Mouse (Mus musculus): ENCODE measurements around the gene Ccdc92b.
"Not testable (repeated sequence)": the region's sequence is repeated elsewhere in the genome, so short reads cannot be mapped to it uniquely, and the experiment has no call there.

The Ccdc92b gene

GRCm38 (mm10) chr11:74619201-74619955 is at the start of gene Ccdc92b:
Gene Ccdc92b, plus strand, starts transcription at chr11:74619605.
- in situ Hi-C loops (cut with MboI; ENCODE audit: unreplicated experiment in 2 of 2): no loop called here

- in situ Hi-C loops (cut with MboI; ENCODE audit: unreplicated experiment in 2 of 2): no loop called here
Observed at GRCm38 (mm10) chr11:74569735-74570134, 49.7 kb upstream of the Ccdc92b start.

- in situ Hi-C loops (cut with MboI; ENCODE audit: unreplicated experiment in 2 of 2): no loop called here
Observed at GRCm38 (mm10) chr11:74572459-74573061, 46.8 kb upstream of the Ccdc92b start.

GRCm38 (mm10) chr11:74574768-74575434 is 44.5 kb upstream of the Ccdc92b start:
- in situ Hi-C loops (cut with MboI; ENCODE audit: unreplicated experiment in 2 of 2): no loop called here

- in situ Hi-C loops (cut with MboI; ENCODE audit: unreplicated experiment in 2 of 2): no loop called here
Observed at GRCm38 (mm10) chr11:74575940-74576339, 43.5 kb upstream of the Ccdc92b start.

- in situ Hi-C loops (cut with MboI; ENCODE audit: unreplicated experiment in 2 of 2): no loop called here
Observed at GRCm38 (mm10) chr11:74577068-74577467, 42.3 kb upstream of the Ccdc92b start.

- in situ Hi-C loops (cut with MboI; ENCODE audit: unreplicated experiment in 2 of 2): not testable (repeated sequence)
Observed at GRCm38 (mm10) chr11:74581333-74581732, 38.1 kb upstream of the Ccdc92b start.

- in situ Hi-C loops (cut with MboI; ENCODE audit: unreplicated experiment in 2 of 2): no loop called here
Observed at GRCm38 (mm10) chr11:74582464-74582863, 36.9 kb upstream of the Ccdc92b start.

- in situ Hi-C loops (cut with MboI; ENCODE audit: unreplicated experiment in 2 of 2): no loop called here
Observed at GRCm38 (mm10) chr11:74583824-74584349, 35.5 kb upstream of the Ccdc92b start.

GRCm38 (mm10) chr11:74584946-74585723 is 34.3 kb upstream of the Ccdc92b start:
- in situ Hi-C loops (cut with MboI; ENCODE audit: unreplicated experiment in 2 of 2): no loop called here

GRCm38 (mm10) chr11:74586401-74586800 is 33.0 kb upstream of the Ccdc92b start:
- in situ Hi-C loops (cut with MboI; ENCODE audit: unreplicated experiment in 2 of 2): no loop called here

GRCm38 (mm10) chr11:74589401-74590238 is 29.8 kb upstream of the Ccdc92b start:
- in situ Hi-C loops (cut with MboI; ENCODE audit: unreplicated experiment in 2 of 2): no loop called here

GRCm38 (mm10) chr11:74590239-74590596 is 29.2 kb upstream of the Ccdc92b start:
- in situ Hi-C loops (cut with MboI; ENCODE audit: unreplicated experiment in 2 of 2): no loop called here

- in situ Hi-C loops (cut with MboI; ENCODE audit: unreplicated experiment in 2 of 2): no loop called here
Observed at GRCm38 (mm10) chr11:74590691-74591090, 28.7 kb upstream of the Ccdc92b start.

GRCm38 (mm10) chr11:74592246-74592645 is 27.2 kb upstream of the Ccdc92b start:
- in situ Hi-C loops (cut with MboI; ENCODE audit: unreplicated experiment in 2 of 2): no loop called here

- in situ Hi-C loops (cut with MboI; ENCODE audit: unreplicated experiment in 2 of 2): no loop called here
Observed at GRCm38 (mm10) chr11:74597283-74597989, 22.0 kb upstream of the Ccdc92b start.

- in situ Hi-C loops (cut with MboI; ENCODE audit: unreplicated experiment in 2 of 2): no loop called here
Observed at GRCm38 (mm10) chr11:74597990-74598337, 21.4 kb upstream of the Ccdc92b start.

GRCm38 (mm10) chr11:74602286-74602685 is 17.1 kb upstream of the Ccdc92b start:
- in situ Hi-C loops (cut with MboI; ENCODE audit: unreplicated experiment in 2 of 2): no loop called here

- in situ Hi-C loops (cut with MboI; ENCODE audit: unreplicated experiment in 2 of 2): no loop called here
Observed at GRCm38 (mm10) chr11:74610068-74610467, 9.3 kb upstream of the Ccdc92b start.
